Mouse (Mus musculus) A20 (cell line): ENCODE data around the gene Chpf2.

Source experiments
- DNase-seq: peaks from one replicate; pipeline ENCODE4 v3.0.0-alpha.2; 2011; ENCODE audit warnings: low read depth, low spot score

Chpf2 gene

GRCm38 (mm10) chr5:24591268-24591721 lies 4.8 kb downstream of the Chpf2 start:
- no peak for DNase-seq

DNA sequence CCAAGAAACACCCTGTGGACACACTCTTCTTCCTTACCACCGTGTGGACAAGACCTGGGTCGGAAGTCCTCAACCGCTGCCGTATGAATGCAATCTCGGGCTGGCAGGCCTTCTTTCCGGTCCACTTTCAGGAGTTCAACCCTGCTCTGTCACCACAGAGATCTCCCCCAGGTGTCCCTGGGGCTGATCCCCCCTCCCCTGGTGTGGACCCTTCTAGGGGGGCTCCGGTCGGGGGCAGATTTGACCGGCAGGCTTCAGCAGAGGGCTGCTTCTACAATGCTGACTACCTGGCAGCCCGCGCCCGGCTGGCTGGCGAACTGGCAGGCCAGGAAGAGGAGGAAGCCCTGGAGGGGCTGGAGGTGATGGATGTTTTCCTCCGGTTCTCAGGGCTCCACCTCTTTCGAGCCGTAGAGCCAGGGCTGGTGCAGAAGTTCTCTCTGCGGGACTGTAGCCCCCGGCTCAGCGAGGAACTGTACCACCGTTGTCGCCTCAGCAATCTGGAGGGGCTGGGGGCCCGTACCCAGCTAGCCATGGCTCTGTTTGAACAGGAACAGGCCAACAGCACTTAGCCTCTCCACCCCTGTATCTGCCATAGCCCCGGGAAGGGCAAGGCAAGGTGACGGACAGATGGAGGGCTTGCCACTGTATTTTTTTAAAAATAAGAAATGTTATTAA lies 5.4 kb downstream of the Chpf2 start:
- no peak for DNase-seq

DNA sequence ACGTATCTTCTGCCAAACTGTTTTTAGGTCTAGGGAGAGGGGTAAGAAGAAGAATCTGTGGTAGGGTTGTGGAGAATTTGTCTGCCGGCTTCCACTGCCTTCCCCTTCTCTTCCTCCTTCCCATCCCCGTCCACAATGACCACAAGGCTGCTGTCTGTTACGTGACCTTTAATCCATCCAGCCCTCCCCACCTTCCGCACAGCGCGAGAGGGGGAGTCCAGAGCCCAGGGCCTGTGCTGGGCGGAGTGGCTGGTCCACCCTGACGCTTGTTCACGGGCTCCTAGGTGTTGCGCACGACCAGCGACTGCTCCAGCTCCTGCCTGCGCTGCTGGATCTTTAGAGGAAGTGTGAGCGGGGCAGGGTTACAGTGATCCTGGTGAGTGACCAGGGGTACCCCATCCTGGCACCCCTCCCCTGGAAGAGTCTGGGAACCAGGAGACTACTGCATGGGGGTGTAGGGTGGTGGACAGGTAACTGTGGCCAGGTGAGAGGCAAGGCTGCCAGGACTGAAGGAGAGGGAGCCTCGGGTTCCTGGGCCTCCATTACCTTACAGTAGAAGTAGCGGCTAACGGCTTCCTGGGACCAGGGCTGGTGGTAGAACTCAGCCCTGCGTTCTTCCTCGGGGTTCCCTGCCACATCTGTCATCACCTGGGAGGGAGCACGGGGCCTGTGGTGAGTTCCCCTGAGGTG lies 6.1 kb downstream of the Chpf2 start:
- no peak for DNase-seq

- DNase-seq: no peak
These were observed 6.7 kb downstream of the Chpf2 start for GRCm38 (mm10) chr5:24593230-24593629.

DNA sequence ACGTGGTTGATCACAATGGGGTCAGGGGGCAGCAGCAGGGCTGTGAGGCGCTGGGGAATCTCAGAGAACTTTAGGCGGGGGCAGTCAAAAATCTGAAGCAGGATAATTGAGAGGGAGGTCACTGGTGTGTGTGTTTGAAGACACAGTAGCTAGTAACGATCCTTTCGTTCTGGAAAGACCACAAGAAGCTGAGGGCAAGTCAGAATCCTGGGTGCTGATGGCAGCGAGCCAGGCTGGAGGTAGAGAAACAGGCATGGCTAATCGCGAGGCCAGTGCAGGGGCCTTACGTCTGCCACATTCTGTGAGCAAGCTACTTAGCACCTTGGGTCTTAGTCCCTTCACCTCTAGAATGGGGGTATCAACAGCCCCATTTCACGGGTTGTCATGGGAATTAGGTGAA lies 7.4 kb downstream of the Chpf2 start:
- DNase-seq: no peak

- no peak for DNase-seq
These were observed 7.8 kb downstream of the Chpf2 start for GRCm38 (mm10) chr5:24594346-24594745.

- no peak for DNase-seq
These were observed 8.7 kb downstream of the Chpf2 start for GRCm38 (mm10) chr5:24595261-24595660.

- no peak for DNase-seq
These were observed 9.3 kb downstream of the Chpf2 start for GRCm38 (mm10) chr5:24595786-24596380.

- DNase-seq: peak; percentile 51
These were observed 10.1 kb downstream of the Chpf2 start for GRCm38 (mm10) chr5:24596519-24597171.

- DNase-seq: peak; percentile 88
These were observed 10.7 kb downstream of the Chpf2 start for GRCm38 (mm10) chr5:24597221-24597728.

GRCm38 (mm10) chr5:24597901-24598569 lies 11.5 kb downstream of the Chpf2 start:
- peak; percentile 24 for DNase-seq

- DNase-seq: peak; percentile 82
These were observed 12.0 kb downstream of the Chpf2 start for GRCm38 (mm10) chr5:24598570-24599006.

DNA sequence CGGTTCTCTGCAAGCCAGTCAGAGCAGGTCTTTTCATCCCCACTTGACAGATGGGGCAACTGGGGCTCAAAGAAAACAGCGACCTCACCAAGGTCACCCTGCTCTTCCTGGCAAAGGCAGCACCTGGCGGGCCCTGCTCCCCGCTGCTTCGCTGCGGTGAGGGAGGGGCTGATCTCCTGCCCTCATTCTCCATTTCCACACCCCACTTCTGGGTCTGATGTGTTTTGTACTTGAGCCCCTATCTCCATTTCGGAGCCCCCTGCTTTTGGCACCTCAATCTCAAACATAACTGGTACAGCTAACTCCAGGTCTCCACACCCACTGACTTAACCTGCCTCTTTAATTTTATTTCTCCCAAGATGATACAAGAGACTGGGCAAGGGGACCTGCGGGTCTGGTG lies 12.6 kb downstream of the Chpf2 start:
- no peak for DNase-seq

DNA sequence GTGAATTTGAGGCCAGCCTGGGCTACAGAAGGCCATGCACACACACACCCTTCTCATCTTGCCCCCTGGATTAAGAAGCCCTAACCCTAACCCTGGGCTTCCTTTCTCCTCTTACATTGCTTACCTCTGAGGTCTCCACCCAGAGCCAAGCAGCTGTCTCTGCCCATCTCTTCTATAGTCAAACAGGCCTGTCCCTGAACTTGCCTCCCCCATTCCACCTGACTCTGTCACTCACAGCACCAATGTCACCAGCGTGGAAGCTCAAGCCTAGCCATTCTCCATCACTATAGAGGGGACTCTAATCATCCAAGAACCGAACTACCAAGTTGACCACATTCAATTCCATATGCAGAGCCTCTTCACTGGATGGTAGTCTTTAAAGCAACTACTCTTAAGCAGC lies 13.7 kb downstream of the Chpf2 start:
- no peak for DNase-seq

DNA sequence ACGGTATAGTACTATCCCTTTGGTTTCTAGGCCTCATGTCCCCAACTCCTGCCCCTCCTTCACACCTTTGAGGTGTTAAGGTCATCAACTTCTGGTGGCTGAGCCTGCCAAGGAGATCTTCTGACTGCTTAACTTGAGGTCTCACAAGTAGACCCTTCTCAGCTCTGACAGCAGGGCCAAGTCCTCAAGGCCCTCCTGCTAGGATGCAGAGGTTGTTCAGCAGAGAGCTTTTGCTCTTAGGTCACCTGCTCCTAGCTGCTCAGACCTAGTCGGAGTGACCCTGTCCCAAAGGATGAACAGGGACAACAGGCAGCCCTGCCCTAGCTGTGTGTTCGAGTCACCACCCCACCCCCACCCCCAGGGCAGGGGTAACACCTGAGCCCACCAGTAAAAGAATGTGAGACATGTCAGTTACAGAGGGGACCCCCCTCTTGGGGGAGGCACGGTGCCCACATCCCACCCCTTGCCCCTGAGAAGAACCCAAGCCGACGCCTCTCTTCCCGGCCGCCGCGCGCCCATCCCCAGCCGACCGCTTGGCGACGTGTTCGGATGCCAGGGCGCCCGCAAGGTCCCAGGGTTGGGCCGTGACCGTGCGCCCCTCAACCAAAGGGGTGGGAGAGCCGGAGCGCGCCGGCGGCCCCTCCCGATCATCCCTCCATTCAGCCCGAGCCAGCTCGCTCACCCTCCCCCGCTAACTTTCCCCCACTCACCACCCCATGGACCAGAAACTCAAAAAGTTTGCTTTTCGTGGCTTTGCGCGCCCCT lies 14.7 kb downstream of the Chpf2 start:
- no peak for DNase-seq

DNA sequence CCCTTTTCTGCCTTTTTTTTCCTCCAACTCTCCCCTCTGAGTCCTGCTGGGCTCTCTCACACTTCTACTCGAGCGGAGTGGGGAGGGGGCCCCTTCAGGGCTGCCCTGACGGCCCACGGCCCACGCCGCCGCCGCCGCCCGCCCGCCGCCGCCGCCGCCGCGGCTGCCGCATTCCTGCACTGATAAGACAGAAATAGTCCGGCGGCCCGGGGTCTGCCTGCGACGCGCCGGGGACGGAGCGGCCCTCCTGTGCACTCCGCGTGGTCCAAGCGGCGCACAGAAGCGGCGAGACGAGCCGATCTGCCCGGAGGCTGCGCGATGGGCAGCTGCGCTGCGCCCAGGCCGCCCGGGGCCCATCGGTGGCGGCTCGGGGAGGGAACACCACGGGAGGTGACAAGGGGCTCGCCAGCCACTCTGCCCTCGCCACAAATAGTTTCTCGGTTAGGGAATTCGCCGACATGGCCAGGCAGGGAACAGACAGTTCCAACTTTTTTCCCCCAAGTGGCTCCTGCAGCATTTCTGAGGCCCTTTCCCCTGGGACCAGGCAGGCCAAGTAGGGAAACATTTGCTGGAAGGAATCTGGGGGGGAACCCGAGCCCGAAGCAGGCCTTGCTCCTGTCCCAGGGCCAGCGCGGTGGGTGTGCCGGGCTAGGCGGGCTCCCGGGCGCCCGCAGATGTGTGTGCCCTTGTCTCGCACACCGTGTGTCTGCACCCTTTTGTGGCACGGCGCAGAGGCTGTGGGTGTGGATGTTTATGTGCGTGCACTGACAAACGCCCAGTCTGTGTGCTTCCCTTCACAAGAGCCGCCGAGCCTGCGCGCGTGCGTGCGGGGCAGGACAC lies 15.6 kb downstream of the Chpf2 start:
- DNase-seq: no peak

DNA sequence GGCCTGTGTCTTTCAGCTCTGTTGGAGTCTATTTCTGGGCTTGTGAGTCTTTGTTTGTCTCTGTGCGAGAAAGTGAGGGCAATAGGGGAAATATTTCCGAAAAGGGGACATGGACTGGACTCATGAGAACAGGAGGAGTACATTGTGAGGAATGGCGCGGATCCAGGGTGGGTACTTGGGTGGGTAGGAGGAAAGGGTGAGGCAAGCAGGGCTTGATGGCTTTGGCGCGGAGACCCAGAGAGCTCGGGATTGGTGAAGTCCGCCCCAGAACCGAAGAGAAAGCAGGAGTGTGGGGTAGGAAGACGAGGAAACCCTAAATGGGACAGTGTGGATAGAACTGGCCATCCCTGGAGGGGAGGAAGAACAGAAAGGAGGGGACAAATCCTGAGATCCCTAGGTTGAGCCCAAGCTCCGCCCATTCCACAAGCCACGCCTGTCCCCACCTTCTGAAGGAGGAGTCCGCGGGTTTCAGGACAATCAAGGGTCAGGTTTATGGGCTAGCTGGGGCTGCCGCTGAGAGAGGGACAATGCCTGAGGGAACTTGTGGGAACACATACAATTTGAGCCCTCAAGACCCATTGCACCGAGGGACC lies 16.3 kb downstream of the Chpf2 start:
- no peak for DNase-seq

GRCm38 (mm10) chr5:24603431-24604010 lies 17.0 kb downstream of the Chpf2 start:
- DNase-seq: no peak

DNA sequence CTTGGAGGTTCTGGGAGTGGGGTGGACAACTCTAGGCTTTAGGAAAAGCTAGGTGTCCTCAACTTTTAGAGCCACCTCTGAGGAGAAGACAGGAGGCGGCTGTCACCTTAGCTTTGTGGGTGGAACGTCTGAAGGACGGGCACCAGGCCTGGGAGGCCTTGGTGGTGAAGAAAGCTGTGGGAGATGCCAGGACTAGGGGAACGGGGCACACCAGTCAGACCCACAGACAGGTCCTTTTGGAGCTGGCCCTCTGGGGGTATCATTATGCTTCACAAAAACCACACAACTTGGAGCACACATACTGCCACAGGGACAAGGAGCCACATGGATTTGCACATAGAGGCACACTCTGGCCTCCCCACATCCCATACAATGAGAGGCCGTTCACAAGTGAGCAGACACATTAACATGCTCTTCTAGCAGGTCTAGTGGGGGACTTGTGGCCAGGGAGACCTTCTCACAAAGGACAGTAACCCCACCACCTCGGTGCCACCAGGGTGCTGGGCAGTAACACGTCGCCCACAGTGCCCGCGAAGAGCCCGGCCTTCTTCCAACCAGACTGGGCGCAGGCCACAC lies 17.6 kb downstream of the Chpf2 start:
- DNase-seq: no peak
